Mouse (Mus musculus) small intestine, adult 2 months (tissue): ENCODE data around the gene Susd6.

Source experiments
- CTCF ChIP-seq: fragments of 200-500 bp; IDR thresholded peaks from 2 replicates; pipeline ENCODE4 v1.5.1; 2012; ENCODE audit warnings: low read depth, mild to moderate bottlenecking, control low read depth, inconsistent platforms, low read length, moderate library complexity, mixed read lengths; ENCODE audit not compliant: insufficient replicate concordance, insufficient read length; ENCODE audit errors: extremely low read depth
- POLR2A ChIP-seq: fragments of 200-500 bp; IDR thresholded peaks from 2 replicates; pipeline ENCODE4 v1.6.1; 2012; ENCODE audit warnings: low read depth, mild to moderate bottlenecking, control low read depth, inconsistent platforms, low read length, moderate library complexity

DNA sequence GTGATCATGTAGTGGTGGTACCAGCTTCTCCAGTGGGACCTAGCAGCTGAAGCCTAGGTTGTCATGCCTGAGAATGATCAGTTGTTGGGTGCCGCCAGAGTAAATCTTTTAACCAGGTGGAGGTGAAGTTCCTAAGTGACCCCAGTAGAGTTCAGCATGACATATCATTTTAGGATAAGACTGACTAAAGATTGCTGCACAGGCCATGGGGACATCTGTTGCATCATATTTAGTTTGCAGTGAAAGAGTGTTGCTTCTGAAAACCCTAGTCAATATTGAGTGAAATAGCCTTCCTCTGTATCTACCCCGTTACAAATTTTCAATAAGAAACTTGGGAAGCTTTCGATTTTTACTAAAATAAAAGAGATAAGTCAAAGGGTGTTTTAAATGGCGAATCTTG, 64.4 kb downstream of the Susd6 start:
- TF ChIP-seq POLR2A (no peak), CTCF (no peak)
